Mouse (Mus musculus) ES-Bruce4 (cell line): ENCODE measurements at regions not wholly inside any gene's neighbourhood (a gene's known extent, or its start where the extent isn't known, plus 50 kb on each side); places are given as distances from the start of the nearest gene placed in this dataset.

Experiments used
- CTCF ChIP-seq: IDR thresholded peaks from one replicate; pipeline ENCODE4 v1.8.1; 2011; ENCODE audit warnings: low read depth, low read length
- EP300 ChIP-seq: IDR thresholded peaks from 2 replicates; pipeline ENCODE4 v1.6.1; 2011; ENCODE audit warnings: low read depth, low read length; ENCODE audit not compliant: insufficient read depth
- POLR2A ChIP-seq: IDR thresholded peaks from one replicate; pipeline ENCODE4 v1.8.1; 2011; ENCODE audit warnings: low read length; ENCODE audit not compliant: insufficient read depth

- no peak for TF ChIP-seq CTCF
- TF ChIP-seq EP300, result no peak
- TF ChIP-seq POLR2A, result no peak
Measured at GRCm38 (mm10) chr13:59895754-59896153, 72.8 kb upstream of the Tut7 start.
